Mouse (Mus musculus) naive thymus-derived CD4-positive, alpha-beta T cell, adult 2 months (primary cell): Measurements from ENCODE around the gene Fam19a1.

Experiments
- DNase-seq: peaks from one replicate; pipeline ENCODE4 v3.0.0-alpha.2; 2011; ENCODE audit warnings: low read depth

Fam19a1 gene

DNA sequence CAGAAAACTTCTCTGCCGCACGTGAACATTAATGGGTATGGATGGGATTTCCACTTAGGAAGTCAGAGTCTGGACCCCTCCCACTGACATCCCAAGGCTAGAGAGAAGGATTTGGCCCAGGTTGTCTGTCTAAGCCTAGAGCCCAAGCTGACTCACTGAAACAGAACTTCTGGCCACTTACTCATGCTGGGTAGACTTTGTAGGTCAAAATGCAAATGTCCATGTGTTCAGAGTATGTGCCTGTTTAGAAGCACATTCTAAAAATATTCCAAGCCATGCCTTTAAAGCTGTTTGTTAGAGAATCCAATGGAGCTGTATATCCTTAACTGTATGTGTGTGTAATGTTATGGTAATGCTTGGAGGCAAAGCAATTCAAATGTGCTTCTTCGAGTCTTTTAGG is 145.7 kb downstream of the Fam19a1 start:
- no peak for DNase-seq

DNA sequence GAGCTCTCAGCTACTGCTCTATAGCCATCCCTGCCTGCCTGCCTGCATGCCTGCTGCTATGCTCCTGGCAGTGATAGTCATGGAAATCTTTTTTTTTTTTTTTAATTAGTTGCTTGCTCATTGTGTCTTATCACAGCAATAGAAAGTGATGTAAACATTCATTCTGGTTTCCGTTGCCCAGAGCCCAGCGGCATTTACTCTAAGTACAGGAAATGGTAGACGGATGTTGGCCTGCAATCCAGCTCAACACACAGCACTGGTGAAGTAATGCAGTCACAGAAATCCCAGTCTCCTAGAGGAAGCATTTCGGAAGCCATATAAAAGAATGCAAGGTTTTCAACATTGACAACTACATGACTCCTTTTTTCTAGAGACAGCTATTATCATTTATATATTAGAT is 153.5 kb downstream of the Fam19a1 start:
- DNase-seq: no peak

DNA sequence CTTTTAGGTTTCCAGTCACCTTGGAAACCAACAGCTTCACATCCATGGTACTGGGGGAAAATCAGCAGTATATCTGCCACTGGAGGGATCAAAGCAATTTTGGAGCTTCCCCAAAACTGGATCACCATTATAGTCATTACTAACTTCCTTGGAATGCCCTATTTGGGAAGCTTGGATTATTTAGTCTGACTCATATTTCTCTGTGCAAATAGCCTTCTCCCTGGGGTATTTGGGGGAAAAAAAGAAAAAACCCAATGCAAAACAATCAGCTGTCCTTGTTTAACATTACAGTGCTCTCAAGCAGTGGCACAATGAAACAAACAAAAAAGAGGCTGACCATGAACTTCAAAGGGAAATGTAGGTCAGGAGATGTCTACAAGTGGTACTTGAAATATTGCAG is 155.8 kb downstream of the Fam19a1 start:
- DNase-seq: no peak

DNA sequence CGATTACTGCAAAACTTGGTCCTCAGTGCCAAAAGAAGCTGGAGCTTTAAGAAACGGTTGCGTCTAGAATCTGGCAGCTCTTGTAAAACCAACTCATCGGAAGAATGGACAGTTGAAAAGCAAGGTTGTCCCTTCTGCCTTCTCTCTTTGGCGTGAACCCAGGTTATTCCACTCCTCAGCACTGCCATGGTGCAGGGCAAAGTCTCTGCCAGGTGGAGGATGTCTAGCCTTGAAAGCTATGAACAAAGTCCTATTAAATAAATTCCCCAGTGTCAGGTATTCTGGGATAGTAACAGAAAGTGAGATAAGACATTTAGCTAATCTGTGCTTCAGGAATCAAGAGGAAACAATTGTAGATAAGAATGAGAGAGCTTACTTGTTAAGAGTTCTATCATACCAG is 157.5 kb downstream of the Fam19a1 start:
- DNase-seq: no peak

DNA sequence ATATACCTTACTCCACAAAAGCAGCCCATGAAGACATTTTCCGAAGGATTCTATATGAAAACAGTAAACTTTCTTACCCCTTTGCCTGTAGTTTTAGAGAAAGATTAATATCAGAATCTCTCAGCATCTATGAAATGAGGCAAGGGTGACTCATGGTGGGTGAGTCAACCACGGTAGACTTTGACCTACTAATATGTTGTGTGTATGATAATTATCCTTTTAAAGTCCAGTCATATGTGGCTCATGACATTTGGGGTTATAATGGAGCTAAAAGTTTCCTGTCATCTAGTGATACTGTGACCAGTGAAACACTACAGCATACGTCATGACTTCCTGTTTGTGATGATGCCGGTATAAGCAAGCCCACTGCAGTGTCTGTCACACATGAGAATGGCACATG is 170.8 kb downstream of the Fam19a1 start:
- DNase-seq: no peak

DNA sequence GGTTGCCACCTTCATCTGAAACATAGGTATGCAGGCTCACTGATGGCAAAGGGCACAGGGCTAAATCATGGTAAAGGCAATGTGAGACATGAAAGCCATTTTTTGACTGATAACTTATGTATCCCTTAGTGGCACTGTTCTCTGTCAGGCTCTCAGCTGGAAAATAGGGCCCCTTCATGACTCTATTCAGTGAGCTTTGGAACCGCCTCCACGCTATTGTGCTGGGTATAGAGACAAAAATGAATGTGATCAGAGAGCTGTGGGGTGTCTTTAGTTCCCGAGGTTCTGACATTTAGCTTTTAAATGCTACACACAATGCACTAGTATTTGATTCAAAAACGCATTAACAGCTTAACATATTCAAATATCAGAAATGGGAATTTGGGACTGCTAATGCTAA is 171.6 kb downstream of the Fam19a1 start:
- DNase-seq: no peak

DNA sequence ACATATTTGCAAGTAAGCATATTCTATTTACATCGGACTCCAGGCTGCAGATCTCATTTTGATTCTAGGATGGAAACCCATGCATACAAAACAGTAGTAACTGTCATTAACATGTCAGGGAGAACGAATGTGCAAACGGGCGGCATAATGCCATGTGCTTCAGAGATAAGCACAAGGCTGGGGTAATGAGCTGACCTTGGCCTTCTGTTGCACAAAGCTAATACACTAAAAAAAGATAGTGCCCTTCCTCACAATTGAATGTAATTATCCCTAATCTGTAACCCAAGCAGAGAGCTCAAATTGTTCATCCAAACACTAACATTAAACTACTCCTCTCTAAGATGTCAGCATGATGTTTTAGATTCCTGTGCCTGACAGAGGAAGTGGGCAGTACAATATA is 173.3 kb downstream of the Fam19a1 start:
- DNase-seq: no peak

DNA sequence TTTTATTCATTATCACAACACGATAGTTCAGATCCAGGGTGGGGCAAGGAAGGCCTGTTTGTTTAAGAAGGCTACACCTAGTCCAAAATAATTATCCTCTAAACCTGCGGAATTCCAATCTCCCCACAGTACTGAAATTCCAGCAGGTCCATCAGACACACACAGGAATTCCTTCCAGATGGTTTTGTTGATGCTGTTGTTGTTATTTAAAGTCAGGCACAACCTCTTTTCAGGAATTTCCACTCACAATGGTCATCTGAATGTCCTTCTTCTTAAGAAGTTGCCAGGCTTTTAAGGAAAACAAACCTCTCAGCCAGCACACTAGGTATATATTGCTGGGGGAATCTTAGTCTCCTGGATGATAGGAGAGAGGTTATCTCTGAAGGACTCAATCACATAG is 174.4 kb downstream of the Fam19a1 start:
- DNase-seq: no peak

DNA sequence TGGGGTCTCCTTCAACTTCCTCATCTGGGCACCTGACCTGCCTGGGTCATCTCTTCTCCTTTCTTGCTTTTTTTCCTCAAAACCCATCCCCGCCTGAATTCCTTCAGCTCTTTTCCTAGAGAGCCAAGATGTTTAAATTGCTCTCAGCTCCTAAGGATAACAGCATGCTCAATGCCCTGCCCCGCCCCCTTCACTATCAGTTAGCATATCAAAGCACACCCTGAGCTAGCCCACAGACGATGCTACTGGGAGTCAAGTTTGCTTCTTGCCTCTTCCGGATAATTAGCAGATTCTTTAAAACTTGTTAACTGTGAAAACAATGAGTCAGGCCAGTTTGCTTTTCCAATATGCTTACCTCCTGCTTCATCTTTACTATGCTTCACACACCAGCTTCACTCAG is 176.7 kb downstream of the Fam19a1 start:
- no peak for DNase-seq

DNA sequence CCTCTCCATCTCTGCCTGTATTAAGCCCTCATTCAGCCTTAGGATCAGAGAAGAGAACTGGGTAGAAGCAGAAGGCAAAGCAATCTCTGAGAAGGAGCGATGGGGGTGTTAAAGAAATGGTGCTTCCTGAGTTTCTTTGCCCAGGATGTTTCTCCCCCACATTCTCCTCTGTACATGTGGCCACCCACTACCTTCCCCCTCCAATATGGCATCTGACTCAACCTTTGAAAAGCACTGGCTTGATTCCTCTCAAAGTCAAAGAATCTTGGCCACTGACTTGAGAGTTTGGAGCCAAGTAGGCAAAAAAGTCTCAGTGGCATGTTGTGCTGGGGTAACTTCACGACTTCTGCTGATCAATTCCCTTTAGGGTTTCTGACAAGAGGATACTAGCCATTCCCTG is 234.5 kb downstream of the Fam19a1 start:
- no peak for DNase-seq

DNA sequence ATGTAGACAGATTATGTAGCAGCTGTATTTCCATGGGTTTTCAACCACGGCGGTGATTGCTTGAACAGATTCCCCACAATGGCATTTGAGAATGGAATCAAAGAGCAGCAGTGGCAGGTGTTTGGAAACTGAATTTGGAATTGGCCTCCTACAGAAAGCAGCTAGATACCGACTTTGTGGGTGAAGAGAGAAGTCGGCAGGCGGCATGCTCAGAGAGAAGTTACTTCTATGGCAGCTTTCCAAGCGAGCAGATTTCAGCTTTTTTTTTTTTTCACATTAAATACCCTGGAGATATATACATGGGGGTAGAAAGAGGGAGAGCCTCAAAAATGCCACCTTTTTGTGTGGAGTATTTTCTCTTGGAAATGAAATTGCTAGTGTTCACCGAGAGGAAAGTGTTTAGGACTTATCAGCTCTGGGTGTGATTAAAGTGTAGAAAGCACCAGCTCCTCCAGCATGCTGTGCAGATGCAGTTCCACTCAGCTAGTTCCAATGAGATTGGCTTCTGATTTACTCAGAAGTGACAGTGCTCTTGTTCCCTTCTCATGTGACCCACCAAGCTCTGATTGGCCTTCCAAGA is 236.6 kb downstream of the Fam19a1 start:
- no peak for DNase-seq

DNA sequence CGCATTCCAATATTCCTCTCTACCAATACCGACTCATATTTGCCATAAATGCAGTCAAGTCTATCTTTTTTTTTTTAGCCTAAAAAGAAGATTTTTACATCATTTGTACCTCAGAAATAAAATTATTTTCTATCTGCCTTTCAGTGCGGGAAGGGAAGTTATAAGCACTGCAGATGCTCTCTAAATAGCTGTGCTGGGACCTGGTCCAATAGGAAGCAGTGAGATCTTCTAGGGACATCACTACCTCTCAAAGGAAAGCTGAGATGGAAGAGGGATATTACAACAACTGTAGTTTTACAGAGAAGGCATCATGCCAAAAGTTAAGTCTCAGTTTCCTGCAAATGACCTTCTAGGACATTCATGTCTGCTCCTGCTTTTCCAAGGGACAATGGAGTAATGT is 256.6 kb downstream of the Fam19a1 start:
- no peak for DNase-seq

DNA sequence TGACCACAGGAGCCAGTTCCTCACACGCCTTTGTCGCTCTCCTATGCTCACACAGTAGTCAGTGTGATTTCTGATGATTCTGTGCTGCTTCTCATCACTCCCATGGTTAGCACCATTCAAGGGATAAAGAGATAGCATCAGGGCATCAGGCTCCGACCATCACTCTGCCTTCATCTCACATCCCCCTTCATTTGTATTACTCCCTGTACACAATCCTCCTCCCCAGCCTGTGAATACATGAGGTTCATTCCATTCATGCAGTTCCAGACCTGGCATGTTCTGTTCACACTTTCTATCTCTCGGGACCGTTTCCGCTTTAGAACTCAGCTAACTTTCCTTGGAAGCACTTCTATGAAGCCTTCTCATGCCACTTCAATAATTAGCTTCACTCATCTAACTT is 259.9 kb downstream of the Fam19a1 start:
- no peak for DNase-seq

DNA sequence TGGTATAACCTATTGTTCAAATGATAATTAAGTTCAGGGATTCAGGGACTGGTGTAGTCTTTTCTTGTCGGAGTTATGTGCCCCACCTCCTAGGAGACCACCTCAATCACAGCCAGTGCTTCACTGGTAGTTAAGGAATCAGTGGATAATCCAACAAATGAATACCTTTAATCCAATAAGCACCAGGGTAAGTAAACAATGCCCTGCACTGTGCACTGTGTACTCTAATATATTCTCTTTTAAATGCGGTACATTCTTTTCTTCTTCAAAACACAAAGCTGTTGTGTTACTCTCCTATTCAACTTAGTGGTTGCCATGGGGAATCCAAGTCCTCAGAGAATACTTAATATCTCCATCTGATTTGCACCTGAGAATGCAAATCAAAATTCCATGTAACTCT is 260.3 kb downstream of the Fam19a1 start:
- no peak for DNase-seq

DNA sequence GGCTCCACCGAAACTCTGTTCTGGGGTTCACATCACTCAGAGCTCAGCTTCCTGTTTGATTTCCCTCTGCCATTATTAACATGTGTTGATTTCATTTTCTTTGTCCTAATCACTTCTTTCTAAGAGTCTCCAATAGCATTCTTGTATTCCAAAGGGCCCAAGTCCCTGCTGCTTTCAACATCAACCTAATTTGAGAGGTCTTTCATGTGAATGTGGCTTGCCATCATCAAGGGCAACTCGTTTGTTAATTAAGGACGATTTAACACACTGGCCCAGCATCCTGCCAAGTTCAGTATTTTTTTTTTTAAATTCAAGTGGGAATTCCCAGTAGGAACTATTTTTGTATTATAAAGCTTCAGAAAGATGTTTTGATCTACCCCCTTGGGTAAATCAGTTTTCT is 263.8 kb downstream of the Fam19a1 start:
- no peak for DNase-seq

DNA sequence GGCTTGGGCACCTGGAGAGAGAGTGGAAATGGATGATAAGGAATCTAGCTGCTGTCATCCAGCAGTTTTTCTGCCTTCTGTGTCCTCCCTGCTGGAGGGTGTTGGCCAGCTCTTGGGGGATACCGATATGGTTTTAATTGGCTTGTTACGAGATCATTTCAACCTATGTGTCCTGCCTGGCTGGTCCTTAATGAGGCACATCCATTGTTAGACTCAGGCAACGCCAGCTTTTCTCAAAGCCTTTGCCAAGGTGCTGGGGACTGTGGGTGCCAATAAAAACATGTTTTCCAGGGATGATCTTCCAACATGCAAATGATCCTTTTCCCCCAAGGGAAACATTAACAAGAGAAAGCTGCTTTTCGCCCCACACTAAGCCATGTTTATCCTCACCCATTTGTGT is 266.3 kb downstream of the Fam19a1 start:
- DNase-seq: no peak

DNA sequence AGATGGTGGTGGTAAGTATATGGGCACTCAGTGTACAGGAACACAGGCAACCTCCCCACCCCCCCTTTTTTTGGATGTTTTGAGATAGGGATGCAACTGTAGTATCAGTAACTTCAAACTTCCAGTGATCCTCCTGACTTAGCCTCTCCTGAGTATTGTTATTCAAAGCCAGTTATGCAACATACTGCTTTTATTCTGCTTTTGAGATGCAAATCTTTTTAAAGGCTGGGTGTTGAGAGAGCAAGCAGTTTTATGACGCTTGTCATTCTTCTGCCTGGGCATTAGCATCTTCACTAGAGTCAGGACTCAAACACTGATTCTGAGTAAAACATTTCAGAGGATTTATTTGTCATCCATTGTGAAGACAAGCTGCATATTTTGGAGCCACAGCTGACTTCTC is 271.5 kb downstream of the Fam19a1 start:
- no peak for DNase-seq

DNA sequence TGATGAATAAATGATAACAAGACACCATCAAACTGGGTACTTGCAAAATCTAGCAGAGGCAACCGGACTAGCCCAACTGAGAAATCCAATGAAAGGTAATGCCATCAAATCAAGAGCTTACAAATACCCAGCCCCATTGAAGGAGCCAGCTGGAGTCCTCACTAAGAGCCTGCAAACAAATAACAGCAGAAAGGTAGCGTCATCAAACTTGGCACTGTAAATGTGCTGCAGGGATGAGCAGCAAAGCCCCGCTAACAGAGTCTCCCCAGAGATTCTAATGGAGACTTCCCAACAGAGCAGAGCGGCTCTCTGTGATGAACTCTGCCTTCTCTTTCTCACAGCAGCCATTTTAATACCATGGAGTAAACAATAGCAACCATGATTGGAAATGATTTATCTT is 305.9 kb downstream of the Fam19a1 start:
- DNase-seq: no peak

DNA sequence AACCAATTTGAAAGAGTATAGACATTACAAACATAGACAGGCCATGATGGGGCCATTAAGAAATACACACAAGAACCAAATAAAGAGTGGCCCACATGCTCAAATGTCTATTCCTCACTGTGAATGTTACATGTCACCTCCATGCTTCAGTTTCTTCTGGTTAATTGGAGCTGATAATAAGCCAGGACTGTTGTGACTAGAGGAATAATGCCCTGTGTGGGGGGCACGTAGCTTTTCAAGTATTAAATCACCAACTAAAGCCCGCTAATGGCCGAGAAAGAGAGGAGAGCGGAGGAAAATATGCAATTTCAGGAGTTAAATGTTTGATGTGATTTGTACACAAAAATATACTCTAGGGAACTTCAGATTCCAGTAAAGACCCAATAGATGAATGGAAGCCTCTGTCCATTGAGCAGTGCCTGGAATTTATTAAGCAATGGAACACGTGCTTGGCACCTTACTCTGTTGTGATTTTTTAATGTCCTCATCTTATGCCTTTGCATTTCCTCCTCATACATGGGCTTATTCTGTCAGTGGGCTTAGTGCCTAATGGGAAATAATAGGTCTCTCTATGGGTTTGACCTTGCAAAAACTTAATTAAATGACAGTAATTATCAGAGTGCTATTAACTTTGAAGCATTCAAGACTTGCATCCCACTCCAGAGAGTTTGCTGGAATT is 306.9 kb downstream of the Fam19a1 start:
- DNase-seq: no peak

DNA sequence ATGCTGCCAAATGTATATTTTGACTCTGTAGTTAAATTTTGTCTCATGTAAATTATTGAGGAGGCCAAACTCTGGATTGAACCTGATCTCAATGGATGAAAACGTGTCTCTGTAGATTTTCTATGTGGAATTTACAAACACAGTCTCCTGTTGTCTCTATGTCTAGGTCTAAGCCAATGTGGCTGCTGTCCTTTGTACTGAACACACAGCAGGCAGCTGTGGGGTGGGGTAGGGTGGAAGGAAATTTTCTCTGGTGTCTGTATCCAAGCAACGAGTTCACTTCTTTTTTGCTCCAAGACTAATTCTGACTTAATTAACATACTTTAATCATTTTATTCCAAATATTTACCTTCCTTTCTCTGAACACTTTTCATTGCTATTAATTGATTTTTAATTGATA is 307.6 kb downstream of the Fam19a1 start:
- no peak for DNase-seq

DNA sequence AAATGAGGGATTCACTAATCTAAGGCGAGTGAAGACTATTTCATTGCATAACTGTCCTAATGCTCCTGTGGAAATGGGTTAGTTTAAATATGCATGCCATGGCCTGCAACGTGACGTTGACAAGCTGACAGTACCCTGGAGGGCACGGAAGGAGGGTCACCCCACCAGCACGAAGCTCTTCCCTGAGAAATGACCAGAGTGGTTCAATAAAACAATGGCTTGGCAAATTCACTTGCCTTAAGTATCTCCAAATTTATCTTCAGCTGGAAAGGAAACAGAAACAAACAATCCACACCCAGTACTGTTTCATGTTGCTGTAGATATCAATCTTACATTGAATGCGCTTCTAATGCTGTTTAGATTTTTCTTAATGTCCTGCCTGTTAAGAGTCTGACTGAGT is 316.4 kb downstream of the Fam19a1 start:
- no peak for DNase-seq

DNA sequence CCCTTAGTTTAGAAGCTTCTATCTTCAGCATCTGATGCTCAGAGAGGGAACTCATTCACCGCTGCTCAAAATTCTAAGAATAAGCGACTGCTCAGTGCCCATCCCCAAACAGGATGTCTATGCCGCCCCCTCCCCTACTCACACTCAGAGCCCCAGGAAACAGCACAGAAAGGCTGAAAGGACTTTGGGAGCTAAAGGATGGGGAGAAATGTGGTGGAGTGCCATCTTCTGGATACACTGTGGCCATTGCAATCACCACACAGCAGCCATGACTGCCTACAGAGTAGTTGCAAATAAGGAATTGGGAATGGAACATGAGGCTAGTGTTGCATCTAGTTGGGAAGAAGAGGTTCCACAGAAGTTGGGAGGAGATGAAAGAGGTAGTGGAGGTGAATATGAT is 319.4 kb downstream of the Fam19a1 start:
- DNase-seq: no peak

DNA sequence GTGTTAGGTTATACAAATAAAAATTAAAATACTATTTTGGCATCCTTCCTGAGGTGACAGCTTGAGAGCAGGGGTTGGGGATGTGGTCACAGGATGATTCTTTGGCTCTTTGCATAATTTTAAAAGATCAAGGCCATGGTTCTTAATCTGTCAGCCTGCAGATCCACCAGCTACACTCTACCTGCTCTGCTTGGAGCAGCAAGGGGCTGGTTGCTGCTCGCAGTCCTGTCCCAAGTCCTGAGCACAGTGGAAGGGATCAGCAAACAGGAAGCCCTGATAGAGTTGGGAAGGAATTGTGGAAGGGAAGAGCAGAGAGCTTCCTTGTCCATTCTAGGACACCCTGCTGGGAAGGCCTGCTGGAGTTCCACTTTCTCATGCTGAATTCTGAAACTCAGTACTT is 320.9 kb downstream of the Fam19a1 start:
- no peak for DNase-seq

DNA sequence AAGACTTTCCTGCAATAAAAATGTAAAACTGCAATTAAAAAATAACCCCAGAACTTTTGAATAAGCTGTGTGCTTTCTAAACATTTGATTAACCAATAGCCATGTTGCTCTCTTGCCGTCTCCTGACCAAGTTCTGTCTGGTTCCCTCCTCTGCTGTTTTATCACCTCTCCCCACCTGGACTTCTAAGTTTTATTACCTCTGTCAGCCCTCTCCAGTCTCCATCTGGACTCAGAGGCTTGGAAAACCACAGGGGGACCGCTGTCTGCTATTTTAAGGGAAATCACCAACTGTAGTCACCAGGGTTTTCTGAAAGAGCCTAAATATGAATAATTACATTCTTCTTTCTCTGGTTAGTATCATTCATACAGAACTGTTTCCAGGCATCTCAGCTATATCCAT is 322.6 kb downstream of the Fam19a1 start:
- DNase-seq: no peak

DNA sequence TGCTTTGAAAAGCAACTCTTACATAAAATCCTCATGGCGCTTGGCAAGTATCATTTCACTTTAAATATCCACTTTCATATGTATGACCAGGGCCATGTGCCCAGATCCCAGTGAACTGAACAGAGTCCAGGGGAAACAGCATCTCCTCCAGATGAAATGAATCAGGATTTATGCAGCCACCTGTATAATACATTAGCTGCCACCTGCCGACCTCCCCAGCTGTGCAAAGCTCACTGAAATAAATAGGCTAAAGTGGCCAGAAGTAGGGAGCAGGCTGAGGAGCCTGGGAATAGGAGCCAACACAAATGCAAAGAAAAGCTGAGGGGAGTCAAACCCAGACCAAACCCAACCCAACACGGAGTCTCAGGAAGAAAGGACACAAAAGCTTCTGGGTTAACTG is 324.9 kb downstream of the Fam19a1 start:
- no peak for DNase-seq
